30 mouse cellular contexts compared by ENCODE assay signal in genomic region chr9:50711337-50711736, GRCm38 (mm10). TPM values are rescaled to one million over a fixed set of nuclear protein-coding genes. Genes with fewer than 3 reads are reported as not detected.
DNase-seq lines count a peak whose midpoint lies in the region; ATAC-seq lines count a peak whose summit lies in the region.
"Had no signal": no experiment of that assay in that cellular context is flagged by ENCODE, and none has a peak within 500 bp of the region (broad histone marks: within the 10 kb centered on the region; RNA-seq: fewer than 3 reads in every experiment).

No protein-coding gene starts in this region.

- peak overlapping the region; percentile 13; the same call in 1 of the 2 replicates for H3K9ac ChIP-seq in hindbrain, embryonic 13.5 days
- H3K9ac ChIP-seq in hindbrain, embryonic 12.5 days, result no peak overlapping the region
- H3K9ac ChIP-seq in neural tube, embryonic 15.5 days (replicated peaks), result no peak overlapping the region
- H3K9ac ChIP-seq in midbrain, embryonic 11.5 days (ENCODE audit: low read length), result no peak overlapping the region
- H3K9ac ChIP-seq: embryonic facial prominence, embryonic 13.5 days; forebrain, embryonic 12.5 days; forebrain, embryonic 15.5 days; heart, embryonic 12.5 days; heart, embryonic 15.5 days; intestine, embryonic 15.5 days had no signal

- no peak overlapping the region for H3K27ac ChIP-seq in hindbrain, embryonic 13.5 days
- H3K27ac ChIP-seq in hindbrain, embryonic 12.5 days, result no peak overlapping the region
- H3K27ac ChIP-seq in neural tube, embryonic 15.5 days (replicated peaks), result no peak overlapping the region
- H3K27ac ChIP-seq in midbrain, embryonic 11.5 days (ENCODE audit: low read depth, low read length), result no peak overlapping the region
- H3K27ac ChIP-seq: embryonic facial prominence, embryonic 10.5 days; embryonic facial prominence, embryonic 13.5 days; forebrain, embryonic 12.5 days; forebrain, embryonic 15.5 days; heart, embryonic 15.5 days; intestine, embryonic 15.5 days had no signal

- H3K36me3 ChIP-seq in hindbrain, embryonic 13.5 days, result peaks cover 31% of the 10 kb centered on the region
- H3K36me3 ChIP-seq in hindbrain, embryonic 12.5 days, result peaks cover 18% of the 10 kb centered on the region
- H3K36me3 ChIP-seq in neural tube, embryonic 15.5 days, result peaks cover 18% of the 10 kb centered on the region
- H3K36me3 ChIP-seq in midbrain, embryonic 11.5 days (ENCODE audit: control insufficient read depth, insufficient read depth, low read length), result no peaks in the 10 kb centered on the region
- H3K36me3 ChIP-seq: G1E; intestine, embryonic 15.5 days had no signal

- ATAC-seq in hindbrain, embryonic 13.5 days (ENCODE audit: low FRiP score), result no peak
- ATAC-seq in hindbrain, embryonic 12.5 days (ENCODE audit: low FRiP score), result no peak
- peak; percentile 32 to 58; a peak in 2 of 4 replicates for ATAC-seq in hematopoietic stem cell, adult 5-6 weeks (replicated peaks in 1 of 2; ENCODE audit: insufficient read depth in 1 of 2, low FRiP score in 2 of 2, low TSS enrichment in 1 of 2, low read depth in 1 of 2, poor library complexity in 2 of 2, severe bottlenecking in 2 of 2)
- ATAC-seq in monocyte, adult 5-6 weeks (replicated peaks; ENCODE audit: insufficient number of reproducible peaks, low FRiP score, low TSS enrichment, poor library complexity, severe bottlenecking), result peak; percentile 70
- no peak for ATAC-seq in neural tube, embryonic 15.5 days (ENCODE audit: low FRiP score)
- ATAC-seq in midbrain, embryonic 11.5 days (ENCODE audit: low FRiP score), result no peak
- ATAC-seq: forebrain, embryonic 15.5 days; hindbrain, embryonic 16.5 days; intestine, embryonic 15.5 days had no signal

- no peak overlapping the region for H3K4me2 ChIP-seq in hindbrain, embryonic 13.5 days
- H3K4me2 ChIP-seq in hindbrain, embryonic 12.5 days (replicated peaks), result no peak overlapping the region
- no peak overlapping the region for H3K4me2 ChIP-seq in neural tube, embryonic 15.5 days
- no peak overlapping the region for H3K4me2 ChIP-seq in midbrain, embryonic 11.5 days
- H3K4me2 ChIP-seq: embryonic facial prominence, embryonic 13.5 days; forebrain, embryonic 12.5 days; forebrain, embryonic 15.5 days; heart, embryonic 12.5 days; heart, embryonic 15.5 days; intestine, embryonic 15.5 days had no signal

- no peaks in the 10 kb centered on the region for H3K9me3 ChIP-seq in hindbrain, embryonic 13.5 days
- H3K9me3 ChIP-seq in hindbrain, embryonic 12.5 days (replicated peaks), result no peaks in the 10 kb centered on the region
- no peaks in the 10 kb centered on the region for H3K9me3 ChIP-seq in neural tube, embryonic 15.5 days (replicated peaks)
- no peaks in the 10 kb centered on the region for H3K9me3 ChIP-seq in midbrain, embryonic 11.5 days (ENCODE audit: control insufficient read depth, low read length)
- H3K9me3 ChIP-seq: embryonic facial prominence, embryonic 10.5 days; embryonic facial prominence, embryonic 13.5 days; forebrain, embryonic 12.5 days; forebrain, embryonic 15.5 days; G1E; heart, embryonic 12.5 days; heart, embryonic 15.5 days; intestine, embryonic 15.5 days had no signal

- no peaks in the 10 kb centered on the region for H3K4me1 ChIP-seq in hindbrain, embryonic 13.5 days (replicated peaks)
- no peaks in the 10 kb centered on the region for H3K4me1 ChIP-seq in hindbrain, embryonic 12.5 days
- H3K4me1 ChIP-seq in neural tube, embryonic 15.5 days, result peaks cover 3% of the 10 kb centered on the region; the same call in 1 of the 2 replicates
- no peaks in the 10 kb centered on the region for H3K4me1 ChIP-seq in midbrain, embryonic 11.5 days (ENCODE audit: control insufficient read depth, insufficient read depth, low read length)
- H3K4me1 ChIP-seq: embryonic facial prominence, embryonic 13.5 days; forebrain, embryonic 12.5 days; forebrain, embryonic 15.5 days; heart, embryonic 12.5 days; heart, embryonic 15.5 days; intestine, embryonic 15.5 days had no signal

- 88% methylated on average over 4 of the region's 4 CpGs for WGBS in hindbrain, embryonic 13.5 days
- WGBS in hindbrain, embryonic 12.5 days, result 82% methylated on average over 4 of the region's 4 CpGs
- WGBS in neural tube, embryonic 15.5 days, result 80% methylated on average over 4 of the region's 4 CpGs
- 80% methylated on average over 4 of the region's 4 CpGs for WGBS in midbrain, embryonic 11.5 days

- H3K4me3 ChIP-seq in hindbrain, embryonic 13.5 days, result no peak overlapping the region
- no peak overlapping the region for H3K4me3 ChIP-seq in hindbrain, embryonic 12.5 days
- H3K4me3 ChIP-seq in neural tube, embryonic 15.5 days (replicated peaks), result no peak overlapping the region
- H3K4me3 ChIP-seq in midbrain, embryonic 11.5 days (ENCODE audit: low read depth, low read length), result no peak overlapping the region
- H3K4me3 ChIP-seq: embryonic facial prominence, embryonic 10.5 days; embryonic facial prominence, embryonic 13.5 days; erythroblast, embryonic 14.5 days; forebrain, embryonic 12.5 days; forebrain, embryonic 15.5 days; heart, embryonic 12.5 days; heart, embryonic 15.5 days; intestine, embryonic 15.5 days had no signal

- no peaks in the 10 kb centered on the region for H3K27me3 ChIP-seq in hindbrain, embryonic 13.5 days
- H3K27me3 ChIP-seq in hindbrain, embryonic 12.5 days, result no peaks in the 10 kb centered on the region
- no peaks in the 10 kb centered on the region for H3K27me3 ChIP-seq in neural tube, embryonic 15.5 days (replicated peaks)
- no peaks in the 10 kb centered on the region for H3K27me3 ChIP-seq in midbrain, embryonic 11.5 days (ENCODE audit: control insufficient read depth, insufficient read depth, low read length)
- H3K27me3 ChIP-seq: embryonic facial prominence, embryonic 13.5 days; forebrain, embryonic 12.5 days; forebrain, embryonic 15.5 days; heart, embryonic 12.5 days; heart, embryonic 15.5 days; intestine, embryonic 15.5 days had no signal

- no peak for DNase-seq in midbrain, embryonic 11.5 days (ENCODE audit: low spot score, missing footprints)
- DNase-seq: adrenal gland, adult 2 months; adrenal gland, postnatal 14 days; B cell, adult 2 months; cerebellum, adult 11 months; cerebellum, adult 2 months; cerebellum, adult 9-11 months; cerebellum, postnatal 25 days; embryo, embryonic 11 days; gastrocnemius, postnatal 10 days; gastrocnemius, postnatal 36 days; heart, adult 18-20 months; heart, postnatal 10 days; heart, postnatal 36 days had no signal

RNA-seq across cellular contexts. Expression of gene Dixdc1, which starts 28.0 kb away (rescaled TPM):
- 35.0 and 36.4 TPM in 2 replicates for polyA plus RNA-seq in hindbrain, embryonic 13.5 days (2015; fragmentation: Nextera tagmentation; extraction: Ambion mirVana)
- polyA plus RNA-seq in hindbrain, embryonic 12.5 days (2016; fragmentation: Nextera tagmentation; extraction: Ambion mirVana), result 33.7 and 35.2 TPM in 2 replicates
- 0.99 and 2.3 TPM in 2 replicates for total RNA-seq in hematopoietic stem cell, adult 5-6 weeks (2017)
- 0.39 to 0.57 TPM in 2 of 3 replicates, not detected in the other for total RNA-seq in monocyte, adult 5-6 weeks (2017)
- polyA plus RNA-seq in neural tube, embryonic 15.5 days (2015; fragmentation: Nextera tagmentation; extraction: Ambion mirVana), result 28.3 and 30.4 TPM in 2 replicates
- polyA plus RNA-seq in midbrain, embryonic 11.5 days (2014; fragmentation: Nextera tagmentation; extraction: Ambion mirVana), result 18.5 and 22.9 TPM in 2 replicates
- polyA plus RNA-seq: erythroblast, embryonic 14.5 days; G1E had no signal

RNA-seq across cellular contexts. Expression of gene 2310030G06Rik, which starts 35.0 kb away (rescaled TPM):
- polyA plus RNA-seq in hindbrain, embryonic 13.5 days (2015; fragmentation: Nextera tagmentation; extraction: Ambion mirVana), result 1.1 and 1.9 TPM in 2 replicates
- 2.5 TPM in 2 replicates for polyA plus RNA-seq in hindbrain, embryonic 12.5 days (2016; fragmentation: Nextera tagmentation; extraction: Ambion mirVana)
- not detected in 2 replicates for total RNA-seq in hematopoietic stem cell, adult 5-6 weeks (2017)
- total RNA-seq in monocyte, adult 5-6 weeks (2017), result not detected in 3 replicates
- 2.3 and 3.3 TPM in 2 replicates for polyA plus RNA-seq in neural tube, embryonic 15.5 days (2015; fragmentation: Nextera tagmentation; extraction: Ambion mirVana)
- polyA plus RNA-seq in midbrain, embryonic 11.5 days (2014; fragmentation: Nextera tagmentation; extraction: Ambion mirVana), result 0.88 and 1.2 TPM in 2 replicates
- total RNA-seq: CH12.LX had no signal
- polyA plus RNA-seq: erythroblast, embryonic 14.5 days; G1E had no signal

RNA-seq across cellular contexts. Expression of gene Cryab, which starts 39.8 kb away (rescaled TPM):
- polyA plus RNA-seq in hindbrain, embryonic 13.5 days (2015; fragmentation: Nextera tagmentation; extraction: Ambion mirVana), result 10.7 and 11.3 TPM in 2 replicates
- 11.9 and 20.7 TPM in 2 replicates for polyA plus RNA-seq in hindbrain, embryonic 12.5 days (2016; fragmentation: Nextera tagmentation; extraction: Ambion mirVana)
- 0.84 TPM in 1 of 2 replicates, not detected in the other for total RNA-seq in hematopoietic stem cell, adult 5-6 weeks (2017)
- total RNA-seq in monocyte, adult 5-6 weeks (2017), result not detected in 3 replicates
- polyA plus RNA-seq in neural tube, embryonic 15.5 days (2015; fragmentation: Nextera tagmentation; extraction: Ambion mirVana), result 24.7 and 28.2 TPM in 2 replicates
- polyA plus RNA-seq in midbrain, embryonic 11.5 days (2014; fragmentation: Nextera tagmentation; extraction: Ambion mirVana), result 5.3 and 6.1 TPM in 2 replicates
- total RNA-seq: CH12.LX had no signal
- polyA plus RNA-seq: erythroblast, embryonic 14.5 days; G1E had no signal

RNA-seq across cellular contexts. Expression of gene Hspb2, which starts 40.8 kb away (rescaled TPM):
- polyA plus RNA-seq in hindbrain, embryonic 13.5 days (2015; fragmentation: Nextera tagmentation; extraction: Ambion mirVana), result 1.3 and 1.7 TPM in 2 replicates
- 1.7 and 6.9 TPM in 2 replicates for polyA plus RNA-seq in hindbrain, embryonic 12.5 days (2016; fragmentation: Nextera tagmentation; extraction: Ambion mirVana)
- total RNA-seq in hematopoietic stem cell, adult 5-6 weeks (2017), result not detected in 2 replicates
- not detected in 3 replicates for total RNA-seq in monocyte, adult 5-6 weeks (2017)
- polyA plus RNA-seq in neural tube, embryonic 15.5 days (2015; fragmentation: Nextera tagmentation; extraction: Ambion mirVana), result 4.9 and 6.6 TPM in 2 replicates
- polyA plus RNA-seq in midbrain, embryonic 11.5 days (2014; fragmentation: Nextera tagmentation; extraction: Ambion mirVana), result 0.48 and 0.81 TPM in 2 replicates
- total RNA-seq: CH12.LX, G1E had no signal
- polyA plus RNA-seq: erythroblast, embryonic 14.5 days; forebrain, embryonic 15.5 days; G1E had no signal

RNA-seq across cellular contexts. Expression of gene Dlat, which starts 51.8 kb away (rescaled TPM):
- polyA plus RNA-seq in hindbrain, embryonic 13.5 days (2015; fragmentation: Nextera tagmentation; extraction: Ambion mirVana), result 45.0 and 46.3 TPM in 2 replicates
- 41.5 and 54.8 TPM in 2 replicates for polyA plus RNA-seq in hindbrain, embryonic 12.5 days (2016; fragmentation: Nextera tagmentation; extraction: Ambion mirVana)
- 30.7 and 33.5 TPM in 2 replicates for total RNA-seq in hematopoietic stem cell, adult 5-6 weeks (2017)
- total RNA-seq in monocyte, adult 5-6 weeks (2017), result 19.0 to 26.5 TPM (median 26.5 TPM) in 3 replicates
- 58.6 and 61.7 TPM in 2 replicates for polyA plus RNA-seq in neural tube, embryonic 15.5 days (2015; fragmentation: Nextera tagmentation; extraction: Ambion mirVana)
- 63.5 and 66.4 TPM in 2 replicates for polyA plus RNA-seq in midbrain, embryonic 11.5 days (2014; fragmentation: Nextera tagmentation; extraction: Ambion mirVana)

Comparison
In these comparisons a context has a peak if more than half of its experiments do, and no peak if none do; other contexts are left out.
1. ATAC-seq: peak in hematopoietic stem cell, adult 5-6 weeks (2 of 2) and monocyte, adult 5-6 weeks (single experiment); none in hindbrain, embryonic 13.5 days (single experiment), hindbrain, embryonic 12.5 days (single experiment), neural tube, embryonic 15.5 days (single experiment) and midbrain, embryonic 11.5 days (single experiment).